Mouse (Mus musculus): ENCODE measurements at regions not wholly inside any gene's neighbourhood (a gene's known extent, or its start where the extent isn't known, plus 50 kb on each side); places are given as distances from the start of the nearest gene placed in this dataset.
"Not testable (repeated sequence)": the region's sequence is repeated elsewhere in the genome, so short reads cannot be mapped to it uniquely, and the experiment has no call there.

DNA sequence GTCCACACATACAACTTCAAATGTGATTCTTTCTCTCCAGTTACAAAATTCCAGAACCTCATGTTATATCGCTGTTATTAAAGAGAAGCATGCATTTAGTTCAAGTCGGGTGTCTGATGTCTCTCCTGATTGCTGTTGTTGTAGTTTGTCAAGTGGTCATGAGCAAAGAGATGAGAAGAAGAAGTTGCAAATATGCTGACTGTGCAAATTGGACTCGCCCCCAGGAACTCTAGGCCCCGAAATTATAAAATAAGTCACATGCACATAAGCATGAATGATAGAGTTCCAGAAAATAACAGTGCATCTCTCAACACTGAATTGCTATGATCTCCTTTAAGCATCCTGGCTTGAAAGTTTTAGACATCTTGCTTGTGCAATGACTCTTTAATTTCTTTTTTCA, 53.3 kb downstream of the Kif2b start:
- DNase-seq (ENCODE audit: low spot score): no peak

DNA sequence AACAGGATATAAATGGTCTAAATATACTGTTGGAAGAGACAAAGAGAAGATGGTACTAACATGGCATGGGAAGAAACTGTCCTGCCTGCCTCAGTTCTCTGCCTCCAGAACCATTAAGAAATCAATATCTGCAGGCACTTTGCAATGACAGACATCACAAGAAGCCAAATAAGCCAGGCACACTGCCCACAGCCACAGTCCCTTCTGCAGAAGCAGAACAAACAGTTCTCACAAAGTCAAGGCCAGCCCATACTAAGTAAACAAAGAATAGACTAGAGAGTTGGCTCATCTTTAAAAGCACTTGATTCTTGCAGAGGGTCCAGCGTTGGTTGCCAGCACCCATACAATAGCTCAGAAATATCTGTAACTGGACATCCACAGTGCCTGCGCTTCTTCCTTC, 98.1 kb downstream of the Kif2b start:
- DNase-seq (ENCODE audit: low spot score): no peak

DNA sequence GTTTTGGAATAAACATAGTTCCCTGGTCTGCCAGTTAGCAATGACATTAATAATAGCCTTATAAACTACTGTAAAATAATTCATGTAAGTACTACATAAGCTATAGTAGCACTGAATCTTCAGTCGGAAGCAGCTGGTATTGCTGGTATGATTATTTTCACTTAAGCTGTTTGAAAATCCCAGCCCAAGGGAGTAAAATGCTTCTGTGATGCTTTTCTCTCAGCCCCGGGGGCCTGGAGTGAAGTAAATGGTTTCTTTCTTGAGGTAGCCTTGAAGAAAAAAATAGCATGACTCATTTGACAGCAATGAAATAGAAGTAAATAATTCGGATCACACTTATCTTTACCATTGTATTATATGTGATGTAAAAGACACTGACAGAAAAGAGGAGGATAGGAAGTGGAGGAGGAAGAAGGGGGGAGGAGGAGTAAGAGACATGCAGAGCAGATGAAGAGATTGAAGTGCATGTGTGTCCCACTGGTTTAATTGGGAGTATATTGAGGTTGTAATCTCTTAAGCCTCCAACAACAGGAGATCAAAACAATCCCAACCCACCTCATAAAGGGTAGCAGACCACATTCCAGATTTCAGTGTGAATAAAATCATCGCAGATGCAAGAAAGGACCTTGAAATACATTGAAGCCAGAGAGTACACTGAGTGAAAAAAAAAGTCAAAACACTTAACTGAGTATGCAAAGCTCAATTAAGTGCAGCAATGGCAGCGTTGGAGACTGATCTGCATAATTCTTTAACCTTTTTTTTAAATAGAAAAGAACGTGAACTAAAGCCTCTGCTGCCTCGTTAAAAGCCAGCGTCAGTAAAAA, 113.6 kb downstream of the Kif2b start:
- no peak for DNase-seq (ENCODE audit: low spot score)

DNA sequence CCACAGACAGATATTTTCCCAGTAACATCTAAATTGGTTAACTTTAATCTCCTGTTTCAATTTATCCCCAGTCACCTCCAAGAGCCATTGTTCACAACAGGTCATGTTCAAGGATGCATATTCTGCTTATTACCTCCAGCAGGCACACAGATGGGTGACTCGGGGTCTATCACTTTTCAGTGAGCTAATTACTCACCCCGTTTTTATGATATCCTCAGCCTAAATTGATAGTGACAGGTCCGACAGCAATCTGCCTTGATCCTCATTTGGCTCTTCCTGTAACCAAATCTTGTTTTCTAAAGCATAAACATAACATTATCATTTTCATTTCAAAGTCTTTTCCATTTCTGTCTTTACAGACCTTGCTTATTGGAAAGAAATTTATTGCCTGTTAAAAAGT, 115.4 kb downstream of the Kif2b start:
- DNase-seq (ENCODE audit: low spot score): no peak

DNA sequence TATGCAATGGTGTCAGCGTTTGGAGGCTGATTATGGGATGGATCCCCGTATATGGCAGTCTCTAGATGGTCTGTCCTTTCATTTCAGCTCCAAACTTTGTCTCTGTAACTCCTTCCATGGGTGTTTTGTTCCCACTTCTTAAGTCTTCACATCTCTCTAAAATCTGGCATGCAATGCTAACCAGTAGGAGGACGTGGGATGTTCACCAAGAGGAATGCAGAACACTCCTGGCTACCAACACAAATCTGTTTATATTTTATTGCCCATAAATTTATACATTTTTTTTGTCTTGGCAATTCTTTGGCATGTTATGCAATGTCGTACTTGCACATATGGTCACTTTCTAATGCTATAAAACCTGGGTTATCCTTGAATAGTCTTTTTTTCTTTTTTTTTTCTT, 135.0 kb downstream of the Kif2b start:
- no peak for DNase-seq (ENCODE audit: low spot score)

DNA sequence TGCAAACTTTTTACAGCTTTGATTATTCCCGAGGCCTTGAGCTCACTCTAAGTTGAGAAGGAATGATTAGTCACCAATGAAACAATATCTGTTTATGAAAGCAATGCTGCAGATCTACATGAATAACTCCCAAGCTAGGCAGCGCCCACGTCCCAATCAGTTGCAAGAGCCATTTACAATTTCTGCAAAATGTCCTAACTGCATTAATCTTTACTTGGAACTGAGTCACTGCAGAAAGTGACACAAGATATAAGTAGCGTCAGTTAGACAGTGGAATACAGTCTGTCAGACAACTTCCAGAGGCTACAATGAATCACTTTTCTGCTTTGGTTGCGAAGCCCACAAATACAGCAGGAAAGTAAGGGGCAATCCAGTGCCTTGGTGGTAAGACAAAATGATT, 145.2 kb downstream of the Kif2b start:
- no peak for DNase-seq (ENCODE audit: low spot score)

DNA sequence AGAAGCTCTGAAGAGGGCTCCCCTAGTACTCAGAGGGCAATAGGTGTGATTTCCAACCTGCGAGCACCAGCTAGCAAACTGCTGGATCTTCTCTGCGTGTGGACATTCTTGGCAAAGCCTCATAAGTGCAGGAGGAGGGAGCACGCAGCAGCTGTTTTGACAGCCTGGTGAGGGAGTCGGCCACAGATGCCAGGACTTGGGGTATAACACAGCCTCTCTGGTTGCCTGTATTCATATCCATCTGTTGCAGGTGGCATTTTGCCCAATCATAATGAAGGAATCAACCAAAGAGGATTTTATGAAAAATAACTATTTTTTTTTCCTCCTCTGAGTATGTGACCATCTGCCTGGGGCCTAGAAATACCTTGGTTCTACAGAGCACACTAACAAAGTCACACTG, 150.6 kb downstream of the Kif2b start:
- no peak for DNase-seq (ENCODE audit: low spot score)

DNA sequence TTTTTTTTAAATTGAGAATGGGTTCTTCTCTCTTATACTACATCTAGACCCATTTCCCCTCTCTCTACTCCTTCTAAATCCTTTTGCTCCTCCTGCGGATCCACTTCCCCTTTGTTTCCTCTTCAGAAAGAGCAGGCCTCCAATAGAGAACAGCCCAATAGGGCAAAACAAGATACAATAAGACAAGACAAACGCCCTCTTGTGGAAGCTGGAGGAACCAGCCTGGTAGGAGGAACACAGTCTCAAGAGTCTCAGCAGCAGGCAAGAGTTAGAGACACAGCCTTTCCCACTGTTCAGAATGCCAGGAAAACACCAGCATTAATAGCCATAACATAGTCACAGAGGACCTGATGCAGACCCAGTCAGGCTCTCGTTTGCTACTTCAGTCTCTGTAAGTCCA, 190.2 kb downstream of the Kif2b start:
- peak; percentile 27 for DNase-seq (ENCODE audit: low spot score)

DNA sequence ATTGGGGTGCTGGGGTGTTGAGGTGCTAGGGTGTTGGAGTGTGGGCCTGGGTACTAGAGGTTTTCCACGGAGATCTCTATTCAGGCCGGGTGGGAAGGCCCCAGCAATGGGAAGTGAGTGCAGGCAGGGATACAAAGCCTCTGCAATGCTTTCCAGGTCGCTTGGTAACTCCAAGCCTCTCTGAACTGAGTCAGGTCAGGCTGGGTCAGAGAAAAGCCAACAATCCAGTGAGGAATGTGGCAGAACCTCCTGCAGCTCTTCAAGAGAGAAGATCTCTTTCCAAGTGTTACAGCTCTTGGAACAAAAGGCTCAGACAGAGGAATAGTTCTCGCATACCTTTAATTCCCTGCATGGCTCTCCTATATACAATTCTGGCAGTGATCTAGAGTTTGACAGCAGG, 220.3 kb downstream of the Kif2b start:
- DNase-seq (ENCODE audit: low spot score): peak; percentile 64

DNA sequence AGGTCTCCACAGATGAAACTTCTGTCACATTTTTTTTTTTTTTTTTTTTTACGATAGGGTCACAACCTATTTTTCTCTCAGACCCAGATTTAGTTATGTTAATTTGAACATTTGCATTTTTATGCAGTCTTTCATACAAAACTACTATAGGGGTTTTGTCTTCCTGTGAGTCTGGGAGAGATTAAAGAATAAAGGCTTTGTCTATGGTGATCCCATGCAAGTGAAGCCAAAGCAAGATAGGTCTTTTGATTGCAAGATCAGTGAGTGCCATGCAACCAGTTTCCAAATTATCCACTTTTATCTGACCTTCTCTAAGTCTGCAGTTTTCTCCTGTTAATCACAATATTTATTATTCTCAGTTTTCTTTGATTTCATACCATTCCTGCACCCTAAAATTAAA, 234.7 kb downstream of the Kif2b start:
- no peak for DNase-seq (ENCODE audit: low spot score)

DNA sequence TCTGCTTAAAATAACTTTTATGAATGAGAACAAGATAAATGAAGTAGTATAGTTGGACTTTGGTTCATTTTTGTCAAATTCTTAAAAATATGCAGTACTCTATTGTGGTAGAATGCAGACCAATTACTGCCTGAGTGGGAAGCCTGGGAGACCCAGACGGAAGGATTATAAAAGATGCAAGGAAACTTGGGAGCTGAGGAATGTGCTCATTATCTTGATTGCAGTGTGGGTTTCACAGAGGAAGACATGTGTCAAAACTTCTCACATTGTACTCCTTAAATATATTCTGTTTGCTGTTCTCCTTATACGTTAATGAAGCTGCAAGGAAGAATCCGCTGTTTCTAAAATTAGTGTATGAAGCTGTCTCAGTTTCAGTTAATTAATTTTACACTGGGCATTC, 244.3 kb downstream of the Kif2b start:
- no peak for DNase-seq (ENCODE audit: low spot score)

DNA sequence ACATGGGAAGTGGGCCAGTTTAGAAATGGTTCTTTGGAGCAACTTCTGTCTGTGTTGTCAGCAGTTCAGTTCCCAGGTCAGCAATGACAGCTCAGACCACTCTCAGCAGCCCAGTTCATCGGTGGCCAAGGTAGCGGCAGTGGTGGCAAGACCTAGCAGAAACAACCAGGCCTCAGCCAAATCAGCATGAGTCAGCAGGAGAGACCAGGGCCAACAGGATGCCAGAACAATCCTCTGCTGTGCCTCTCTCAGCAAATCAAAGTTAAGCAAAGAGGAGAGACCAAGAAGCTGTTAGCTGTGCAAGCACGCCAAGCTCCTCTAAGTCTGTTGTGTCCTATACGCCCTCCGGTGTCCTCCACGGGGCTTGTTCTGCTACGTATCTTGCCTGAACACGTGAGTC, 249.8 kb downstream of the Kif2b start:
- no peak for DNase-seq (ENCODE audit: low spot score)

DNA sequence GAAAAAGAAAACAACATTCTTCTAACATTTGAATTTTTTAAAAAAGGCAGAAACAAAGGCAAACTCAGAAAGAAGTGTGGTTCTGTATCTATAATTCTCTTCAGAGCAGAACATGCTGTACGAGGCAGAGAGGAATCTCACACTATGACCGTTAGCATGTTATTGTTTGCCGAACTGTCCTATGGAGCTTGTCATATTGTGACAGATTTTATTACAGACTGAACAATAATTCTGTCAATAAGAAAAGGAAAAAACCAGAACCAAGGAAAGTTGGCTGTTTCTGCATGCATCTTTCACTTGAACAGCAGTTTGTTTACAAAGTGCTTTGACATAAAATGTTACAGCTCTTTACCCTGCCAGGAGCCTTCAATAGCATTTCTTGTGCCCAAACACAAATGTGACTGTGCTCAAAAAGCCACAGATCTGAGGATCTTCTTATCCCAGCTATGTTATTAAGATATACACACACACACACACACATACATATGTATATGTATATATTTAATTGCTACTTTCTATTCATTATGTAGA, 267.1 kb downstream of the Kif2b start:
- DNase-seq (ENCODE audit: low spot score): no peak

DNA sequence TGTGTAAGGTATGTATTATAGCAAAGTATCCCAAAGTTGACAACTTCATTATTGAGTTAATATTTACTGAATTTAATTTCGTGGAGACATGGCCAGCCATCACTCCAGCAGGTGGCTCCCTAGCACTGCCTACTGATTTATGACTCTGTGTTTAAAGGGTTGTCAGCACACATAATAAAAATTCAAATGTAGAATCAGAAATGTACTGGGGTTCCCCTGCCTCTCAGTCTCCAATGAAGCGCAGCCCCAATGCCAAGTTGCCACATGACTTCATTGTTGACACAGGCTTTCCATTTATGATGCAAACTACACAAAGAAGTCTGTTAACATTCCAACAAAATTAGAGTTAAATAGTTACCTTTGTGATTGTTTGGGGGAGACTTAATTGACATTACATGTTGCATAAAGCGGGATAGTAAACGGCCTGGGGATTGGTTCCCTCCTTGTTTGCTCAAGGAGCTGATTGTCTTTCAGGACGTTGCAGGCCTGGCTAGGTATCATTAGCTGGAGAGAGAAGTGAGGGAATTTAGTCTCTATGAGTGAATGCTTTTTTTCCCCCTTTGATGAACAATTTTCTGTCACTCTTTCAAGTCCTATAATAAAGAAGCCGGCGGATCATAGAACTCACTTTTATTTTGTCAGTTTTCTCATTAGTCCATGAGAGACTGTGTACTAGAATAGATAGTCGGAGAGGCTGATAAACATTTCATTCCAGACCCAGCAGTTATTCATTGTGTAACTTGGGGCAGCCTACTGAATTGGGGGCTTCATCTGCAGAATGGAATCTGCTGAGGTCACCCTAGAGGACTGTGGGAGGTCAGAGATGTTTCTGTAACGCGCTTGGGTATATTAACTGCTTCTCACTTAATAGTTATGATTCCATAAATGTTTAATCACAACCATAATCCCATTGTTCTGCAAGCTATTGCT, 287.9 kb downstream of the Kif2b start:
- peak; percentile 52 for DNase-seq (ENCODE audit: low spot score)

DNA sequence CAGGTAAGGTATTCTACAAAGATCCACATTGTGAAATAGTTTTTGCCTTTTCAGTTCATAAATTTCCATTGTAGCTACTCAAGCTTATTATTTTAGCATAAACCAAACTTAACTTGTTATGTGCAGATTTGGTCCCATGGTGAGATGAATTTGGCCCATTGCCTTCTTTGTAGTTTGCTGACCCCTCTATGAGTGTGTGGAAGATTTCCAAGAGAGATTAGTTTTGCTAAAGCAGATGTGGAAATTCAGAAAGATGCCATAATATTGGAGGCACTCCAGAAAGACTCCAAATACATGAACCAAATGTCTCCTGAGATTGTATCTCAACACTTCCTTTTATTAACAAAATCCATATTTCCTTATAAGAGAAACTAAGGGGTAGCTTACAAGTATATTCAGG, 291.0 kb downstream of the Kif2b start:
- no peak for DNase-seq (ENCODE audit: low spot score)

DNA sequence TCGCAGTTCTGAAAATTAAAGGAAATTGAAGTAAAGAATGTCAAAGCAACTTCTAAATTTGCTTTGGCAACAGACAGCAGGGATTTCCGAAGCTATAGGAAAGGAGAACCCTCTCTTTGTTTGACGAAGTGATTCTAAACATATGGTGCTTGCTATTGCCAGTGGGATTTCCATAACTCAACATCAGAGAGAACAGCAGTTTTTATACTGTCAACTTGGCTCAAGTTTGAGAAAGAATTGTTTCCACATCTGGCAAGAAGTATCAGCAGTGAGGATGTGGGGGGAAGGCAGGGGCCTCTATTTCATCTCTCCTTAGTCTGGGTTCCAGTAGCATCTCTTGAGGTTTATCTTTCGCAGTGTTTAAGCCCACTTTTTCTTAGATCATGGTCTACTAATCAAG, 315.1 kb downstream of the Kif2b start:
- DNase-seq (ENCODE audit: low spot score): peak; percentile 26

DNA sequence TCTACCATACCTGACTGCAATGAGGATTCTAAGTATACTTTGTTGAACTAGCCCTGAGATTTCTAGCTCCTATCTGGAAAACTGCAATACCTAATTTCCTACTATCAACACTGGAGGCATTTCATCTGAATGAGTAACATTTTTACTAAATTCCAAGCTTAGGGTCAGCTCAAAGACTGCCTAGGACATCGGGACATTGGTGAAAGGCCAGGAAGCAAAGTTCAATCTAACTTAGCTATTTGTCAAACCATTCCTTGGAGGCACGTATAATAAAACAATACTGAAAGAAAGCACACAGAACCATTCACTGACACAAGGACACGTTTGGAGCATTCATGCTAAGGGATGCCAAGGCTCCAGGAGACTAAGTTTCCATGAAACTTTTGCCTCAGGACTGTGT, 335.3 kb downstream of the Kif2b start:
- not testable (repeated sequence) for DNase-seq (ENCODE audit: low spot score)

DNA sequence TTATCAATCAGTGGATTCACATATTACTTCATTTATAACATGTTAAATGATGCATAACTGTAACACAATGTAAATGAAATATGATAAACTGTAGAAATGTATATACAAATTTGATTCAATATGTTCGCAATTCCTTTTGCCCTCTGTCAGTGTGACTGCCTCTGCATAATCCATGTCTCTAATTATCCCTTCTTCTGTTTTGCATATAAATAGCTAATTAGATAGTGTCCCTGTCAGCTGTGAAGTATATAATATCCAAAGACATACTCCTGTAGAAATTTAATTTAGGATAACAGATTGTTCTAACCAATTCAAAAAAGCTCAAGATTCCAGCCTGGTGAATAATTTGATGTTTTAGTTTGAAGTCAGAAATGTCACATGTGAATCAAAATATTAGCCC, 361.2 kb downstream of the Kif2b start:
- no peak for DNase-seq (ENCODE audit: low spot score)

DNA sequence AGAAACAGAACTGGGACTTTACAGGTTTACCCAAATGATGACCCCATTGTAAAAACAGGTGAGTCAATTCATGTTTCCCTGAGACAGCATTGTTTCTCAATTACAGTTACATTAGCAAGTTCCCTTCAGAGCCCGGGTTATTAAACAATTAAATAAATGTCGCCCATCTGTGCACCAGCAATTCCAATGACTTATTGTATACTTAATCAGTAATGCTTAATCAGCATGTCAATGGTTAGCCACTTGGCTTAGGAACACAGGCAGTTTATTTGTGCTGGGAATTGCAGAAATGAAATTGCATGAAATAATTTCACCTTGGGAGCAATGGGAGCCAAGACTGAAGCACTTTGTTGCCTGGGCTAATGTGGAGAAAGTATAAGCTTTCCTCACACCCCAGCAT, 364.3 kb downstream of the Kif2b start:
- DNase-seq (ENCODE audit: low spot score): no peak

DNA sequence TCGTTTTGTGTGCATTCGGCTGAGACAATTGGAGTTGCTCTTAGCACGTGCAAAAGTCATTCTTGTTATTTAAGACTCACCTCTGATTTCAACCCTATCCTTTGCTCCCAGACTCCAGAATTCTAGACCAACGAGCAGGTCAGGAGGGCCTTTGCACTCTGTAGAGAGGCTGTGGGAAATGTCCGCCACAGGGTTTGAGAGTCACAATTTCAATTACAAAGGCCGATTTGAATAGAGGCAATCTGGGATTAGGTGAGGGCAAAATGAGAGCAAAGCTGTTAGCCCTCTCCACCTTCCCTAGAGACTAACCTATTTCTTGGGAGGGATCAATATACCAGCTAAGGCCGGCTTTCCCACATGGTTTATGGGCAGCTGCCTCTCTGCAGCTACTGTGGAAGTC, 370.9 kb downstream of the Kif2b start:
- DNase-seq (ENCODE audit: low spot score): no peak

DNA sequence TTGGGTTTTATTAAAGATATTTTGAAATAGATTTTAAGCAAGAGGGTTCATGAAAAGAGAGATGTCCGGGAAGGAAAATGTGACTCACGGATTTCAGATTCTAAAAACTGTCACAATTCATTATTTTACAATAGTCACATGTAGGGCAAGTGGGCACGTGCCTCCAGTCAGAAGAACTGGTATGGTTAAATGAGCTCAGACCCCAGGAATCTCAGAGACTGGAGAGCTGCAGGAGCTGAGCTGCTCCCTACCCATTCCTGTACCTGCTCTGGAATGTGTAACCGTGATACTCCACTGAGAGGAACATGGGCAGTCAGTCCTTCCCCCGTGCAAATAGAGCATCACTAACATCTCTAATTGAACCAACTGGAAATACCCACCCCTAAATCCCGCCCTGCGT, 372.9 kb downstream of the Kif2b start:
- no peak for DNase-seq (ENCODE audit: low spot score)

DNA sequence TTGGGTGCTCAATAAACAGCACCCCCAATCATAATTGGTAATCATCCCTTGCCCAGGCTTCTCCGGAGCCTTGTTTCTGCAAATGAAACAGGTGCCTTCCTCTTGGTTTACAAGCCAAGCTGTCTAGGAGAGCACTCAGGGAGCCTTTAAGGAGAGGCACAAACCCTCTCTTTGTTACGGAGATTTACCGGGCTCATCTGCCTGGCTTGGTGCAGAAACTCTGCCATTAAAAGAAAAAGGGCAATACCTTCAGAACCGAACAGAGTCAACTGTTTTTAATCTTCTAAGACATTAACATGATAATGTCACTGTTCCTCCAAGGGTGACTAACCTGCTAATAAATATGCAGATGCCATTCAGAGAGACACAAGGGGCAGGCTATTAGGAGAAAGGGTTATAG, 380.5 kb downstream of the Kif2b start:
- no peak for DNase-seq (ENCODE audit: low spot score)

DNA sequence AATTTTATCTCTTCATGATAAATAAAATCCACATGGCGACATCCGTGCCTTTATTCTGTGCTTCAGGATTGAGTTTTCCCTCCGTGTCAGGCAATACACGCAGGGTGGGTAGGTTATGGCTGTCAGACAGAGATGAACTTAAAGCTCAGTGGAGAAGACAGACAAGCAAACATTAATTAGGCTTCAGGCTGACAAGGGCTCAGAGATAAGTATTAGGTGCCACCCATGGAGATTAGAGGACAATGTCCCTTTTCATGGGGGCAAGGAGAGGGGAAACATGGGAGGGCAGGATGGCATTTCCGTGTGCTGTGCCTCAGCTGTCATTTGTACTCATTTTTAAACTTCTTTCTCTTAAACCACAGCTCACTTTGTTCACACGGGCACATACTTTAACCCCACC, 381.0 kb downstream of the Kif2b start:
- DNase-seq (ENCODE audit: low spot score): no peak
